Mouse (Mus musculus): ENCODE results near the gene Map4k5.

DNA sequence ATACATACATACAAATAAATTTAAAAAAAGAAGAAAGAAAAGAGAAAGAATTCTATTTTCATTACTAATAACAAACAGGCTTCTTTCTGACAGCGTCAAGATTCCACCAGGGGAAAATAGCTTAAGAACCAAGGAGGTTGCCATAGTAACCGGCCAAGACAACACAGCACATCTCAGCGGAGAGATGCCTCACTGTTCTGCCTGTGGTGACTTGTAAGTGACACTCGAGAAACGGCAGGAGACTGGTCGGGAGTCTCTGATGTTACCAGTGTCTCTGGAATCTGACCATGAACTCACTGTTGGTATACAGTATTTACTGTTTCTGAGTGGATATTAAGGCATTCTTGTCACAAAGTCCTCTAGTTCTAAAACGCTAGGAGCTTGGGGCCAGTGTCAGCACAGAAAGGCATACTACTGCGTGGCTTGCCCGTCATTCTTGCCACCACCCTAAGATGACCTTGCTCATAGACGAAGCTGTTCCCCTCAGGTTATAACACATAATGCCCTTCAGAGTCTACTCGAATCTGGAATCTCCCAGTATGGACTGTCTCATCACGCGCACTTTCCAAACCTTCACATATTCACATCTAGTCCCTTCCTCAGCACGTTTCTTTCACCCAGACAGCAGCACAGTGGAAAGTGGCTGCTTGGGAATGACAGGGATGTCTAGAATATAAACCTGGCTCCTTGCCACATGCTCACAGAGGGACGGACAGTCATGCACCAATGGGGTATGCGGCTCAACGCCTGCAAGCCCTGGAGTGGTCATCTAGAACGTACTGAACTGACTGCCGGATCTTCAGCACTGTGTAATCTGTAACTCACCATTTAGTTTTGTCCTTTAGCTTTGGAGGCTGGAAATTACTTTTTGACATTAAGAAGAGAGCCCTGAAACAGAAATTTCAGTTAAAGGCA, 49.2 kb downstream of the Map4k5 start:
- TF ChIP-seq CTCF (conservative IDR thresholded peaks at IDR 0.05; ENCODE audit: low read length) (no peak), NANOG (IDR thresholded peaks at IDR 0.05; ENCODE audit: borderline replicate concordance, low read length) (no peak)
